9 mouse cellular contexts compared by ENCODE assay signal in the genomic region with DNA sequence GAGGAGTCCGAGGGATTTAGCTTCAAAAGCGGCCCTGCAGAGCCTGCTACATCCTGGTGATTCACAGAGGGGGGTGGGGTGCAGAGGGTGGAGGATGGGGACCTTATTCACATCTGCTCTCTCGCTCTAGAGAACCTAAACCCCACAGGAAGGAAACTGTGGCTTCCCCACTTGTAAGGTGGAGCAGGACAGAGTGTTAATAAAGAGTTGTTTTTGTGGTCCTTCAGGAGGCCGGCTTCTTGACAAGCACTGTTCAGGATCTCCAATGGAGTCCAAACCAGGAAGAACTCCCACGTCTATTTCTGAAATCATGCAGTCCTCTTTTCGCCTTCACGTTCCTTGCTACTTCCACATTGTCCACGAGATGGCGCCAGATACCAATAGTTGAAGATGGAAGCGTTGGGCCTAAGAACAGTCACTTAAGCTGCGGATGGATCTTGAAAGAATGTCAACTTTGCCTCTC. TPM values are rescaled to one million over a fixed set of nuclear protein-coding genes. Genes with fewer than 3 reads are reported as not detected.
A peak's percentile ranks its signal among the peaks of the same experiment; 100 is the strongest.
DNase-seq lines count a peak whose midpoint lies in the region; ATAC-seq and TF ChIP-seq lines count a peak whose summit lies in the region.
"Had no signal": no experiment of that assay in that cellular context is flagged by ENCODE, and none has a peak within 500 bp of the region (broad histone marks: within the 10 kb centered on the region; RNA-seq: fewer than 3 reads in every experiment).

No protein-coding gene starts in this region.

- no peak overlapping the region for H3K4me3 ChIP-seq in E14TG2a.4 (replicated peaks; ENCODE audit: low read length)
- no peak overlapping the region for H3K4me3 ChIP-seq in forebrain, embryonic 12.5 days (replicated peaks)
- H3K4me3 ChIP-seq in lung, embryonic 15.5 days, result no peak overlapping the region

- H3K9me3 ChIP-seq in E14TG2a.4 (ENCODE audit: low read length), result no peaks in the 10 kb centered on the region
- no peaks in the 10 kb centered on the region for H3K9me3 ChIP-seq in forebrain, embryonic 12.5 days
- H3K9me3 ChIP-seq in lung, embryonic 15.5 days, result no peaks in the 10 kb centered on the region

- H3K4me1 ChIP-seq in E14TG2a.4 (replicated peaks; ENCODE audit: low read depth, low read length), result no peaks in the 10 kb centered on the region
- H3K4me1 ChIP-seq in forebrain, embryonic 12.5 days, result 0 out of 2 replicates have a peak, but pooled peaks cover 5% of the 10 kb centered on the region
- peaks cover 15% of the 10 kb centered on the region for H3K4me1 ChIP-seq in lung, embryonic 15.5 days

- peaks cover 18% of the 10 kb centered on the region for H3K27me3 ChIP-seq in E14TG2a.4 (ENCODE audit: insufficient read depth, low read length)
- peaks cover 7% of the 10 kb centered on the region; the same call in 1 of the 2 replicates for H3K27me3 ChIP-seq in forebrain, embryonic 12.5 days
- no peaks in the 10 kb centered on the region for H3K27me3 ChIP-seq in lung, embryonic 15.5 days

- peak; percentile 95 for DNase-seq in c-Kit-positive CD71-negative TER-119-negative erythroid progenitor cells, embryonic 14.5 days (ENCODE audit: low read depth)
- peak; percentile 87 to 94 for DNase-seq in heart, postnatal 10 days
- peak; percentile 86 for DNase-seq in layer of hippocampus, adult 11-12 months (ENCODE audit: low spot score)
- peak; percentile 87 for DNase-seq in ovary, postnatal 14 days (ENCODE audit: low spot score)
- DNase-seq in thymus, postnatal 10 days (ENCODE audit: low spot score in 2 of 2), result peak; percentile 58 to 80

- peak; percentile 67 for TF ChIP-seq CTCF in E14TG2a.4 (conservative IDR thresholded peaks at IDR 0.05; ENCODE audit: low read length)

- no peak overlapping the region for H3K27ac ChIP-seq in forebrain, embryonic 12.5 days
- H3K27ac ChIP-seq in lung, embryonic 15.5 days, result no peak overlapping the region
- H3K27ac ChIP-seq: macrophage had no signal

- 9% methylated on average over 11 of the region's 11 CpGs for WGBS in forebrain, embryonic 12.5 days
- 5% methylated on average over 11 of the region's 11 CpGs for WGBS in lung, embryonic 15.5 days

- intact Hi-C loops in heart, postnatal 10 days (cut with DNase I), result loop anchor here (1.0 to 2.0 kb wide), 4 partner anchors 27 to 233 kb away; no protein-coding TSS in a partner anchor

- no peak overlapping the region for H3K4me2 ChIP-seq in forebrain, embryonic 12.5 days
- H3K4me2 ChIP-seq in lung, embryonic 15.5 days, result 0 out of 2 replicates have a peak overlapping the region, but pooled peaks have one; percentile 15

- peak; percentile 60; the same call in 1 of the 2 replicates for ATAC-seq in forebrain, embryonic 12.5 days (ENCODE audit: low FRiP score)
- peak; percentile 17; the same call in 1 of the 2 replicates for ATAC-seq in lung, embryonic 15.5 days (ENCODE audit: borderline replicate concordance, extremely low read depth, low FRiP score, low TSS enrichment)

- no peak overlapping the region for H3K9ac ChIP-seq in forebrain, embryonic 12.5 days
- no peak overlapping the region for H3K9ac ChIP-seq in lung, embryonic 15.5 days

- H3K36me3 ChIP-seq in E14TG2a.4 (ENCODE audit: insufficient read depth, low read length), result no peaks in the 10 kb centered on the region
- no peaks in the 10 kb centered on the region for H3K36me3 ChIP-seq in forebrain, embryonic 12.5 days (replicated peaks)
- no peaks in the 10 kb centered on the region for H3K36me3 ChIP-seq in lung, embryonic 15.5 days

RNA-seq across cellular contexts. Expression of gene A630076J17Rik, which starts 3.0 kb away (rescaled TPM):
- polyA plus RNA-seq in forebrain, embryonic 12.5 days (2016; fragmentation: Nextera tagmentation; extraction: Ambion mirVana), result not detected in 2 replicates
- not detected for total RNA-seq in heart, postnatal 10 days (2021)
- polyA plus RNA-seq in lung, embryonic 15.5 days (2015; fragmentation: Nextera tagmentation; extraction: Ambion mirVana), result 0.15 and 0.44 TPM in 2 replicates
- polyA plus RNA-seq: macrophage had no signal

RNA-seq across cellular contexts. Expression of gene Prok1, which starts 6.1 kb away (rescaled TPM):
- 0.06 TPM in 1 of 2 replicates, not detected in the other for polyA plus RNA-seq in forebrain, embryonic 12.5 days (2016; fragmentation: Nextera tagmentation; extraction: Ambion mirVana)
- total RNA-seq in heart, postnatal 10 days (2021), result not detected
- polyA plus RNA-seq in lung, embryonic 15.5 days (2015; fragmentation: Nextera tagmentation; extraction: Ambion mirVana), result not detected in 2 replicates
- polyA plus RNA-seq: macrophage had no signal

RNA-seq across cellular contexts. Expression of gene Cym, which starts 11.8 kb away (rescaled TPM):
- polyA plus RNA-seq in forebrain, embryonic 12.5 days (2016; fragmentation: Nextera tagmentation; extraction: Ambion mirVana), result not detected in 2 replicates
- not detected for total RNA-seq in heart, postnatal 10 days (2021)
- polyA plus RNA-seq in lung, embryonic 15.5 days (2015; fragmentation: Nextera tagmentation; extraction: Ambion mirVana), result 93.2 and 98.0 TPM in 2 replicates
- polyA plus RNA-seq: macrophage had no signal

RNA-seq across cellular contexts. Expression of gene Lamtor5, which starts 45.3 kb away (rescaled TPM):
- polyA plus RNA-seq in forebrain, embryonic 12.5 days (2016; fragmentation: Nextera tagmentation; extraction: Ambion mirVana), result 165 and 175 TPM in 2 replicates
- 10 to 100 TPM; 74.0 to 74.6 TPM for total RNA-seq in heart, postnatal 10 days (2021)
- 187 and 188 TPM in 2 replicates for polyA plus RNA-seq in lung, embryonic 15.5 days (2015; fragmentation: Nextera tagmentation; extraction: Ambion mirVana)

RNA-seq across cellular contexts. Expression of gene Kcna10, which starts 50.5 kb away (rescaled TPM):
- polyA plus RNA-seq in forebrain, embryonic 12.5 days (2016; fragmentation: Nextera tagmentation; extraction: Ambion mirVana), result not detected in 2 replicates
- total RNA-seq in heart, postnatal 10 days (2021), result not detected
- polyA plus RNA-seq in lung, embryonic 15.5 days (2015; fragmentation: Nextera tagmentation; extraction: Ambion mirVana), result not detected in 2 replicates
- polyA plus RNA-seq: macrophage had no signal

Comparison
In these comparisons a context has a peak if more than half of its experiments do, and no peak if none do; other contexts are left out.
1. RNA of gene Cym, which starts 11.8 kb away (polyA plus RNA-seq): 93.2 to 98.0 TPM in lung, embryonic 15.5 days; not detected in forebrain, embryonic 12.5 days; every median in the first group is over 10 times any median in the second.
2. Peak in every context shown above with its lines, with median percentiles within 50 percentile points of each other: DNase-seq.